Mouse (Mus musculus) neural tube, embryonic 14.5 days (tissue): Measurements from ENCODE around the gene Patj. TPM values are rescaled to one million over a fixed set of nuclear protein-coding genes. Genes with fewer than 3 reads are reported as not detected.

Source experiments
- ATAC-seq: fragments of 200-750 bp; cut with Nextera tagmentation; 2 replicates; pipeline ENCODE4 v1.8.0; 2017; ENCODE audit warnings: low read depth, mild to moderate bottlenecking, moderate TSS enrichment, moderate library complexity
- H3K27ac ChIP-seq: fragments of 300-500 bp; sonication (generic); 2 replicates; pipeline ENCODE4 v1.5.1; 2014; ENCODE audit warnings: low read depth, mild to moderate bottlenecking, control low read depth, low read length, moderate library complexity, mixed read lengths
- H3K27me3 ChIP-seq: fragments of 300-500 bp; sonication (generic); 2 replicates; pipeline ENCODE4 v1.6.1; 2014; ENCODE audit warnings: low read length; ENCODE audit not compliant: control insufficient read depth, insufficient read depth
- H3K36me3 ChIP-seq: fragments of 300-500 bp; sonication (generic); 2 replicates; pipeline ENCODE4 v1.6.1; 2014; ENCODE audit warnings: low read length, mixed read lengths; ENCODE audit not compliant: control insufficient read depth, insufficient read depth
- H3K4me1 ChIP-seq: fragments of 300-500 bp; sonication (generic); 2 replicates; pipeline ENCODE4 v1.6.1; 2014; ENCODE audit warnings: low read length; ENCODE audit not compliant: control insufficient read depth, insufficient read depth
- H3K4me2 ChIP-seq: fragments of 300-500 bp; sonication (generic); 2 replicates; pipeline ENCODE4 v1.6.1; 2014; ENCODE audit warnings: mild to moderate bottlenecking, low read depth, low read length, control low read depth
- H3K4me3 ChIP-seq: fragments of 300-500 bp; sonication (generic); 2 replicates; pipeline ENCODE4 v1.5.1; 2014; ENCODE audit warnings: low read depth, low read length, control low read depth, mixed read lengths
- H3K9ac ChIP-seq: fragments of 300-500 bp; sonication (generic); replicated peaks from 2 replicates; pipeline ENCODE4 v1.6.1; 2014; ENCODE audit warnings: low read depth, mild to moderate bottlenecking, control low read depth, low read length, mixed read lengths
- H3K9me3 ChIP-seq: fragments of 300-500 bp; sonication (generic); 2 replicates; pipeline ENCODE4 v1.6.1; 2016; ENCODE audit warnings: low read length; ENCODE audit not compliant: control insufficient read depth
- WGBS: fragments of 180-500 bp; shearing (Covaris S2); extraction: QIAGEN DNeasy Blood & Tissue Kit; methylation state at CpG from one replicate; pipeline ENCODE4 v1.1.7; 2014; 5-methylcytosine and 5-hydroxymethylcytosine counted together
- polyA plus RNA-seq: library from polyadenylated mRNA; unstranded; fragments of >200 nt; fragmentation: Nextera tagmentation; extraction: Ambion mirVana; gene quantifications from 2 replicates; pipeline ENCODE4 v1.2.1, GENCODE M21; 2014

The Patj gene
- polyA plus RNA-seq, 1 experiment from 2014 or later, result 7.7 TPM

- ATAC-seq, result no peak
- Histone ChIP-seq H3K36me3 (no peaks in the 10 kb centered on the region), H3K9me3 (no peaks in the 10 kb centered on the region), H3K27me3 (no peaks in the 10 kb centered on the region), H3K4me3 (no peak overlapping the region), H3K4me1 (no peaks in the 10 kb centered on the region), H3K4me2 (no peak overlapping the region), H3K9ac (no peak overlapping the region), H3K27ac (no peak overlapping the region)
- 81% methylated on average over 7 of the region's 7 CpGs for WGBS
Observed at GRCm38 (mm10) chr4:98665884-98666283, 270.3 kb downstream of the Patj start.

GRCm38 (mm10) chr4:98666451-98666850, 270.9 kb downstream of the Patj start:
- WGBS, result 89% methylated on average over 1 of the region's 1 CpGs
- ATAC-seq, result no peak
- no peaks in the 10 kb centered on the region for H3K9me3 ChIP-seq
- no peaks in the 10 kb centered on the region for H3K27me3 ChIP-seq
- no peak overlapping the region for H3K4me3 ChIP-seq
- H3K9ac ChIP-seq, result no peak overlapping the region
- no peak overlapping the region for H3K27ac ChIP-seq
- H3K36me3 ChIP-seq, result no peaks in the 10 kb centered on the region
- H3K4me1 ChIP-seq, result no peaks in the 10 kb centered on the region
- no peak overlapping the region for H3K4me2 ChIP-seq

GRCm38 (mm10) chr4:98667009-98667408, 271.4 kb downstream of the Patj start:
- Histone ChIP-seq H3K9me3 (no peaks in the 10 kb centered on the region), H3K9ac (no peak overlapping the region), H3K4me1 (no peaks in the 10 kb centered on the region), H3K36me3 (no peaks in the 10 kb centered on the region), H3K27me3 (no peaks in the 10 kb centered on the region), H3K4me2 (no peak overlapping the region), H3K27ac (no peak overlapping the region), H3K4me3 (no peak overlapping the region)
- ATAC-seq, result no peak
- WGBS, result 87% methylated on average over 3 of the region's 3 CpGs

GRCm38 (mm10) chr4:98677506-98677905, 281.9 kb downstream of the Patj start:
- Histone ChIP-seq H3K4me1 (no peaks in the 10 kb centered on the region), H3K9me3 (no peaks in the 10 kb centered on the region), H3K9ac (no peak overlapping the region), H3K36me3 (no peaks in the 10 kb centered on the region), H3K4me3 (no peak overlapping the region), H3K4me2 (no peak overlapping the region), H3K27me3 (no peaks in the 10 kb centered on the region), H3K27ac (no peak overlapping the region)
- ATAC-seq, result no peak
- 35% methylated on average over 9 of the region's 9 CpGs for WGBS

- Histone ChIP-seq H3K4me3 (no peak overlapping the region), H3K4me1 (peaks cover 4% of the 10 kb centered on the region; the same call in 1 of the 2 replicates), H3K27ac (no peak overlapping the region), H3K27me3 (no peaks in the 10 kb centered on the region), H3K4me2 (no peak overlapping the region), H3K36me3 (no peaks in the 10 kb centered on the region), H3K9me3 (no peaks in the 10 kb centered on the region), H3K9ac (no peak overlapping the region)
- WGBS, result 57% methylated on average over 11 of the region's 11 CpGs
- peak; percentile 50 for ATAC-seq
Observed at GRCm38 (mm10) chr4:98686678-98687267, 291.2 kb downstream of the Patj start.

GRCm38 (mm10) chr4:98688116-98688515, 292.5 kb downstream of the Patj start:
- Histone ChIP-seq H3K27me3 (no peaks in the 10 kb centered on the region), H3K9ac (no peak overlapping the region), H3K9me3 (no peaks in the 10 kb centered on the region), H3K4me1 (peaks cover 4% of the 10 kb centered on the region; the same call in 1 of the 2 replicates), H3K36me3 (no peaks in the 10 kb centered on the region), H3K27ac (no peak overlapping the region), H3K4me2 (peak overlapping the region; percentile 9; the same call in 1 of the 2 replicates), H3K4me3 (no peak overlapping the region)
- whole genome bisulfite sequencing, result 39% methylated on average over 11 of the region's 11 CpGs
- peak; percentile 10; the same call in 1 of the 2 replicates for ATAC-seq

GRCm38 (mm10) chr4:98688520-98688919, 292.9 kb downstream of the Patj start:
- Histone ChIP-seq H3K9ac (no peak overlapping the region), H3K27me3 (no peaks in the 10 kb centered on the region), H3K4me2 (peak overlapping the region; percentile 9; the same call in 1 of the 2 replicates), H3K4me1 (peaks cover 4% of the 10 kb centered on the region; the same call in 1 of the 2 replicates), H3K27ac (no peak overlapping the region), H3K4me3 (no peak overlapping the region), H3K36me3 (no peaks in the 10 kb centered on the region), H3K9me3 (no peaks in the 10 kb centered on the region)
- ATAC-seq, result peak; percentile 38; the same call in 1 of the 2 replicates
- 37% methylated on average over 9 of the region's 9 CpGs for WGBS

- Histone ChIP-seq H3K4me2 (no peak overlapping the region), H3K4me1 (peaks cover 4% of the 10 kb centered on the region; the same call in 1 of the 2 replicates), H3K36me3 (no peaks in the 10 kb centered on the region), H3K27ac (no peak overlapping the region), H3K9me3 (no peaks in the 10 kb centered on the region), H3K27me3 (no peaks in the 10 kb centered on the region), H3K4me3 (no peak overlapping the region), H3K9ac (no peak overlapping the region)
- 94% methylated on average over 1 of the region's 1 CpGs for WGBS
- ATAC-seq, result no peak
Observed at GRCm38 (mm10) chr4:98689988-98690387, 294.4 kb downstream of the Patj start.

GRCm38 (mm10) chr4:98693465-98694185, 298.0 kb downstream of the Patj start:
- Histone ChIP-seq H3K9me3 (no peaks in the 10 kb centered on the region), H3K4me2 (no peak overlapping the region), H3K27me3 (no peaks in the 10 kb centered on the region), H3K4me1 (no peaks in the 10 kb centered on the region), H3K4me3 (no peak overlapping the region), H3K36me3 (no peaks in the 10 kb centered on the region), H3K27ac (no peak overlapping the region), H3K9ac (no peak overlapping the region)
- no peak for ATAC-seq
- WGBS, result 74% methylated on average over 9 of the region's 9 CpGs
